Mouse (Mus musculus) kidney, postnatal 0 days (tissue): Measurements from ENCODE around the gene Tox2. TPM values are rescaled to one million over a fixed set of nuclear protein-coding genes. Genes with fewer than 3 reads are reported as not detected.
A peak's percentile ranks its signal among the peaks of the same experiment; 100 is the strongest.

Source experiments
- ATAC-seq: fragments of 200-750 bp; cut with Nextera tagmentation; replicated peaks from 2 replicates; pipeline ENCODE4 v1.8.0; 2017; ENCODE audit warnings: low read depth, moderate number of reproducible peaks, moderate TSS enrichment, moderate library complexity; ENCODE audit not compliant: low FRiP score
- DNase-seq: peaks from one replicate; pipeline ENCODE4 v3.0.0-alpha.2; 2016; ENCODE audit warnings: low spot score
- H3K27ac ChIP-seq: fragments of 300-500 bp; sonication (generic); 2 replicates; pipeline ENCODE4 v1.5.1; 2014; ENCODE audit warnings: mild to moderate bottlenecking
- H3K27me3 ChIP-seq: fragments of 300-500 bp; sonication (generic); 2 replicates; pipeline ENCODE4 v1.6.1; 2014; ENCODE audit warnings: low read length, mixed read lengths; ENCODE audit not compliant: insufficient read depth
- H3K36me3 ChIP-seq: fragments of 300-500 bp; sonication (generic); 2 replicates; pipeline ENCODE4 v1.6.1; 2014; ENCODE audit warnings: low read length, mixed read lengths; ENCODE audit not compliant: insufficient read depth
- H3K4me1 ChIP-seq: fragments of 300-500 bp; sonication (generic); replicated peaks from 2 replicates; pipeline ENCODE4 v1.6.1; 2014; ENCODE audit warnings: antibody characterized with exemption, low read length, mixed read lengths; ENCODE audit not compliant: insufficient read depth
- H3K4me2 ChIP-seq: fragments of 300-500 bp; sonication (generic); 2 replicates; pipeline ENCODE4 v1.6.1; 2014; ENCODE audit warnings: mild to moderate bottlenecking, low read length, moderate library complexity, mixed read lengths
- H3K4me3 ChIP-seq: fragments of 300-500 bp; sonication (generic); replicated peaks from 2 replicates; pipeline ENCODE4 v1.5.1; 2014; ENCODE audit warnings: low read depth, low read length
- H3K9ac ChIP-seq: fragments of 300-500 bp; sonication (generic); 2 replicates; pipeline ENCODE4 v1.6.1; 2014; ENCODE audit warnings: low read depth, low read length
- H3K9me3 ChIP-seq: fragments of 300-500 bp; sonication (generic); replicated peaks from 2 replicates; pipeline ENCODE4 v1.6.1; 2016; ENCODE audit warnings: low read length, inconsistent platforms, mixed read lengths
- CTCF ChIP-seq: IDR thresholded peaks from 2 replicates; pipeline ENCODE4 v1.5.1; 2016; ENCODE audit warnings: antibody characterized with exemption, low read depth, mild to moderate bottlenecking, moderate library complexity
- WGBS: fragments of 180-500 bp; shearing (Covaris S2); extraction: QIAGEN DNeasy Blood & Tissue Kit; methylation state at CpG from one replicate; pipeline ENCODE4 v1.1.7; 2014; 5-methylcytosine and 5-hydroxymethylcytosine counted together
- polyA plus RNA-seq: library from polyadenylated mRNA; unstranded; fragments of >200 nt; fragmentation: Nextera tagmentation; extraction: Ambion mirVana; gene quantifications from 2 replicates; pipeline ENCODE4 v1.2.1, GENCODE M21; 2015

The Tox2 gene
- polyA plus RNA-seq, 1 experiment from 2014 or later: 1.1 TPM

DNA sequence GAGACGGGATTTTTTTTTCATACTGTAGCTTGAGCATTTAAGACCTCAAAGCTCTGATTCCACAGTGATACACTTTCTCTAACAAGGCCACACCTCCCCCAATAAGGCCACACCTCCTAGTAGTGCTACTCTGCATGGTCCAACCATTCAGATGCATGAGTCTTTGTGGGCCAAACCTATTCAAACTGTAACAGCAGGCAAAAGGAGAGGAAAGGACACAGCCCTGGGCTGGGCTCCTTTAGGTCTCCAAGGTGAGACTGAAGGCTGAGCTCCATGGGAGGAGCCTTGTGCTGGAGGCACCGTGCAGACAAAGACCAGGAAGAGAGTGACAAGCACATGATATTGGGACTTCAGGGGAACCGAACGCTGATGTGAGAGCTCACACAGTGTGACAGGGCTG is 114.4 kb downstream of the Tox2 start:
- no peak for ATAC-seq
- no peaks in the 10 kb centered on the region for H3K4me1 ChIP-seq
- no peak for TF ChIP-seq CTCF
- DNase-seq: no peak
- no peaks in the 10 kb centered on the region for H3K36me3 ChIP-seq
- H3K27ac ChIP-seq: no peak overlapping the region
- WGBS: 74% methylated on average over 4 of the region's 4 CpGs
- H3K27me3 ChIP-seq: 0 out of 2 replicates have a peak, but pooled peaks cover 3% of the 10 kb centered on the region
- no peak overlapping the region for H3K9ac ChIP-seq
- H3K9me3 ChIP-seq: no peaks in the 10 kb centered on the region
- no peak overlapping the region for H3K4me2 ChIP-seq
- no peak overlapping the region for H3K4me3 ChIP-seq

DNA sequence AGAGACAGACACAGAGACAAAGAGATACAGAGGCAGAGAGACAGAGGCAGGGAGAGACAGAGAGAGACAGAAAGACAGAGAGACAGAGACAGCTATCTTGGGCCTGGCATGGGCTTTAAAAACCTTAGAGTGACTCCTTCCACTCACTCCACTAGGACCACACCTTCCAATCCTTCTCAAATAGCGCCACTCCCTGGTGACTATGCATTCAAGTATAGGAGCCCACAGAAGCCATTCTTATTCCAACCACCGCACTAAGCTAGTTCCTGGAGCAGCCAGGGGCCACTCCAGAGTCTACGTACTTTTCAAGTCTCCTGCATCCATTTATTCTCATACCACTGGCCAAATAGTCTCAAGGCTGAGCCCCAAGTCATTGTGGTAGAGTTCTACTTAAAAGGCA is 115.9 kb downstream of the Tox2 start:
- peak; percentile 43 for TF ChIP-seq CTCF

DNA sequence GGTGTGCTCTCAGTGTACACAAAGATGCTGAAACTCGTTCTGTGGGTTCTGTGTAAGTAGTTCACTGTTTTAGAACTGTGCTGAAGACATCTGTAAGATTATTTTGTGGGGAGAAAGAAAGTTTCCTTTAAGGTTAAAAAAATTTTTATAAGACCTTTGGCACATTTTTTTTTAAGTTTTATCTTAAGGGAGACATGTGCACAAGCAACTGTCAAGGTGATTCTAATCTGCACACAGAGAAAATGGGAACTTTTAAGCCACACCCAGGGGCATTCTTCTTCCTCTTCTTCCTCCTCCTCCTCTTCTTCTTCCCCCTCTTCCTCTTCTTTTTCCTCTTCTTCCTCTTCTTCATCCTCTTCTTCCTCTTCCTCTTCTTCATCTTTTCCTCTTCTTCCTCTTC is 120.2 kb downstream of the Tox2 start:
- Histone ChIP-seq H3K36me3 (no peaks in the 10 kb centered on the region), H3K9ac (no peak overlapping the region), H3K9me3 (no peaks in the 10 kb centered on the region), H3K4me1 (no peaks in the 10 kb centered on the region), H3K27me3 (0 out of 2 replicates have a peak, but pooled peaks cover 9% of the 10 kb centered on the region), H3K27ac (no peak overlapping the region), H3K4me2 (no peak overlapping the region), H3K4me3 (no peak overlapping the region)
- 31% methylated on average over 1 of the region's 1 CpGs for WGBS
- ATAC-seq: no peak
- DNase-seq: no peak
- no peak for TF ChIP-seq CTCF

More for the DNA sequence above, 115.9 kb downstream of the Tox2 start:
- Histone ChIP-seq H3K9ac (no peak overlapping the region), H3K4me1 (no peaks in the 10 kb centered on the region), H3K4me2 (no peak overlapping the region), H3K9me3 (no peaks in the 10 kb centered on the region), H3K27ac (no peak overlapping the region), H3K4me3 (no peak overlapping the region), H3K36me3 (no peaks in the 10 kb centered on the region), H3K27me3 (0 out of 2 replicates have a peak, but pooled peaks cover 9% of the 10 kb centered on the region)
- ATAC-seq (no peak), DNase-seq (no peak)
- WGBS: 91% methylated on average over 3 of the region's 3 CpGs

DNA sequence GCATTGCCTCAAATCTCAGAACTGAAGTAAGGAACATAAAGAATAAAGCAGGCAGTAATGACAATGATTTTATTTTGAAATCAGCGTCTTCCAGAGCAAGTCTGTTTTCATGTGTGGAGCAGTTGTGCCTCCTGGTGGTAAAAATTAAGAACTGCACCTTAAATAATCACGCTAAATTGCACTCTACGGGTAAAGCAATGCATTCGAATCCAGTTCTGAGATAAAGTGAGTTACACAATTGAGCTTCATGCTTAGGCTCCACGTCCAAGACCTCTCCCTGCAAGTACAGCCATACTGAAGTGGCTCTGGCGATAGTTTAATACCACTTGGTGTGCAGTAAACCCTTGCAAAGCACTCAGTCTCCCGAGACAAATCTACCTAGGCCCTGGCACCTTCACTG is 127.8 kb downstream of the Tox2 start:
- no peak overlapping the region for H3K9ac ChIP-seq
- H3K4me3 ChIP-seq: no peak overlapping the region
- H3K36me3 ChIP-seq: no peaks in the 10 kb centered on the region
- no peak overlapping the region for H3K27ac ChIP-seq
- H3K27me3 ChIP-seq: no peaks in the 10 kb centered on the region
- no peaks in the 10 kb centered on the region for H3K4me1 ChIP-seq
- 22% methylated on average over 7 of the region's 7 CpGs for WGBS
- H3K9me3 ChIP-seq: no peaks in the 10 kb centered on the region
- DNase-seq (peak; percentile 64), ATAC-seq (no peak)
- TF ChIP-seq CTCF: peak; percentile 92
- no peak overlapping the region for H3K4me2 ChIP-seq

DNA sequence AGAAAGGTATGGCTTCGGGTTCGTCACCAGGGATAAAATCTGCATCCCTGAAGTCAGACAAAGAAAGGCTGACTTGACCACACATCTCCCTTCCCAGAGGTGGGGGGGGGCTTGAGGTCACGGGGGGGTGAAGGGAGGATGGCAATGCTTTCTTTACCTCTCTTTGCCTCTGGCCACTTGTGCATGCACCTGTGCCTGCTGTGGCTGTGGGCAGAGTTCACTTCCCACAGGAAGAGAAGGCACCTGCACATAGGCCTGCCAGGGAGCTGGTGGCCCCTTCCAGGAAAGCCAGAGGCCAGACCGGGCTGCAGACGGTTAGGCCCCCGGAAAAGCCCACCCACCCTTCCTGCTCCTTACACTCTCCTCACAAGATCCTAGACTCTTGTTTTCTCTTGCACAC is 128.5 kb downstream of the Tox2 start:
- TF ChIP-seq CTCF: no peak
- Histone ChIP-seq H3K4me3 (no peak overlapping the region), H3K36me3 (no peaks in the 10 kb centered on the region), H3K27ac (no peak overlapping the region), H3K4me1 (no peaks in the 10 kb centered on the region), H3K27me3 (no peaks in the 10 kb centered on the region), H3K4me2 (no peak overlapping the region), H3K9ac (no peak overlapping the region), H3K9me3 (no peaks in the 10 kb centered on the region)
- no peak for ATAC-seq
- WGBS: 78% methylated on average over 6 of the region's 6 CpGs
- DNase-seq: no peak

DNA sequence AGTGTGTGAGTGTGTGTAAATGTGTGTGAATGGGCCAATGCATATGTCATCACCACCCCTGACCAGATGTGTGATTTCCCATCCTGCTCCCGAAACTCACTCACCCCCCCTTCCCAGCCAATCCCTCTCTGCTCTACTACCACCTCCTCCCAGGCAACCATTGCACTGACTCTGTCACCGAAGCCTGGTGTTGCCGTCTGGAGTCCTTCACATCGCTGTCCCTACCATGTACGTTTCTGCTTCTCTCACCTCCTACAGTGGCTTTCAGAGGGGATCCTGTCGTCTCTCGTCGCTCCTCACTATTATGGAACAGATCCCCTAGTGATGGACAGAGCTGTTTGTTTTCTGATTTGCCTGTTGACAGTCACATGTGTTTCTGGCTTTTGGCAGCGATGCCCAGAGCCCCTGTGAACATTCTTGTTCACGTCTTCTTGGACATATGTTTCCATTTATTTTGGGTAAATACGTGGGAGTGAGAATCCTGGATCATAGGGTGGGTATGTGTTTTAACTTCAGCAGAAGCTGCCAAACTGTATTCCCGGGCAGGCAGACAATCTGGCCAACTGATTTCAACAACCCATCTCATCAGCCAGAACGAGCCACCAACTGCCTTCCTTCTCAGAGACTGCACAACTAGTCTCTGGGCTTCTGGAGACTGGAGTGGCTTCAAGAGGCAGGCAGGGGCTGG is 129.6 kb downstream of the Tox2 start:
- no peaks in the 10 kb centered on the region for H3K27me3 ChIP-seq
- no peaks in the 10 kb centered on the region for H3K9me3 ChIP-seq
- WGBS: 70% methylated on average over 13 of the region's 13 CpGs
- DNase-seq (no peak), ATAC-seq (no peak)
- no peak for TF ChIP-seq CTCF
- H3K27ac ChIP-seq: no peak overlapping the region
- H3K36me3 ChIP-seq: no peaks in the 10 kb centered on the region
- H3K9ac ChIP-seq: no peak overlapping the region
- H3K4me1 ChIP-seq: no peaks in the 10 kb centered on the region
- H3K4me2 ChIP-seq: no peak overlapping the region
- no peak overlapping the region for H3K4me3 ChIP-seq

DNA sequence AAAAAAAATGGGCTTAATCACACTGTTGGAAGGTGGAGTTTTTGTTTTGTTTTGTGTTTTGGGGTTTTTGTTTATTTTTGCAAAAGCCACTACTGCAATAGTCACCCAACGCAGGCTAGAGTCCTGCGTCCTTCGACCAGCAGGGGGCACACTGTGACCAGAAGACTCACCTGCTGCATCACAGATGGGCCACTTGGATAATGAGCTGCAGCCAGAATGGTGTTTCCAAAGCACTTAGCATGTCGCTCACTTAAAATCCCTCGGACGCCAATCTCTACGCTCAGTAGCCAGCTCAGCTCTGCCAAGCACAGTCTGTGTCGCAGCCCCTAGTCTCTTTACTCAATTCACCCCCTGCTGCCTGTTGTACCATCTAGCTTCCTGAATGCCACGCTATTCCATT is 137.3 kb downstream of the Tox2 start:
- DNase-seq (peak; percentile 85), ATAC-seq (no peak)
- H3K27ac ChIP-seq: no peak overlapping the region
- 0 out of 2 replicates have a peak, but pooled peaks cover 3% of the 10 kb centered on the region for H3K4me1 ChIP-seq
- no peaks in the 10 kb centered on the region for H3K36me3 ChIP-seq
- no peak overlapping the region for H3K4me2 ChIP-seq
- no peak overlapping the region for H3K9ac ChIP-seq
- 25% methylated on average over 9 of the region's 9 CpGs for WGBS
- H3K4me3 ChIP-seq: no peak overlapping the region
- TF ChIP-seq CTCF: peak; percentile 94
- no peaks in the 10 kb centered on the region for H3K9me3 ChIP-seq
- H3K27me3 ChIP-seq: peaks cover 28% of the 10 kb centered on the region
